Mouse (Mus musculus): ENCODE data around the gene Ppm1m.

Gene Ppm1m

GRCm38 (mm10) chr9:106156419-106156818 is 43.1 kb downstream of the Ppm1m start:
- DNase-seq = peak; percentile 71

GRCm38 (mm10) chr9:106154106-106154505 is 45.4 kb downstream of the Ppm1m start:
- peak; percentile 43 for DNase-seq

GRCm38 (mm10) chr9:106149399-106149754 is 50.2 kb downstream of the Ppm1m start:
- DNase-seq = no peak

- no peak for DNase-seq
These were observed 50.8 kb downstream of the Ppm1m start for GRCm38 (mm10) chr9:106148541-106149398.

- no peak for DNase-seq
These were observed 51.6 kb downstream of the Ppm1m start for GRCm38 (mm10) chr9:106147851-106148431.

GRCm38 (mm10) chr9:106147281-106147680 is 52.3 kb downstream of the Ppm1m start:
- no peak for DNase-seq

- DNase-seq = no peak
These were observed 54.0 kb downstream of the Ppm1m start for GRCm38 (mm10) chr9:106145582-106145981.

Measured in cerebellum, adult 11-12 months (tissue).